Mouse (Mus musculus): ENCODE results near the gene Cnbd2.

- no peak for TF ChIP-seq CTCF (conservative IDR thresholded peaks at IDR 0.05; ENCODE audit: low read length)
- no peak for TF ChIP-seq POU5F1 (IDR thresholded peaks at IDR 0.05; ENCODE audit: borderline replicate concordance, low read length)
Measured at GRCm38 (mm10) chr2:156272553-156272952, 39.5 kb upstream of the Cnbd2 start.
